Mouse (Mus musculus) MN1 (cell line): ENCODE results near the gene Tjp3.

ENCODE experiments used
- DNase-seq: peaks from one replicate; pipeline ENCODE4 v3.0.0-alpha.2; 2016; ENCODE audit warnings: low spot score

Gene Tjp3

DNA sequence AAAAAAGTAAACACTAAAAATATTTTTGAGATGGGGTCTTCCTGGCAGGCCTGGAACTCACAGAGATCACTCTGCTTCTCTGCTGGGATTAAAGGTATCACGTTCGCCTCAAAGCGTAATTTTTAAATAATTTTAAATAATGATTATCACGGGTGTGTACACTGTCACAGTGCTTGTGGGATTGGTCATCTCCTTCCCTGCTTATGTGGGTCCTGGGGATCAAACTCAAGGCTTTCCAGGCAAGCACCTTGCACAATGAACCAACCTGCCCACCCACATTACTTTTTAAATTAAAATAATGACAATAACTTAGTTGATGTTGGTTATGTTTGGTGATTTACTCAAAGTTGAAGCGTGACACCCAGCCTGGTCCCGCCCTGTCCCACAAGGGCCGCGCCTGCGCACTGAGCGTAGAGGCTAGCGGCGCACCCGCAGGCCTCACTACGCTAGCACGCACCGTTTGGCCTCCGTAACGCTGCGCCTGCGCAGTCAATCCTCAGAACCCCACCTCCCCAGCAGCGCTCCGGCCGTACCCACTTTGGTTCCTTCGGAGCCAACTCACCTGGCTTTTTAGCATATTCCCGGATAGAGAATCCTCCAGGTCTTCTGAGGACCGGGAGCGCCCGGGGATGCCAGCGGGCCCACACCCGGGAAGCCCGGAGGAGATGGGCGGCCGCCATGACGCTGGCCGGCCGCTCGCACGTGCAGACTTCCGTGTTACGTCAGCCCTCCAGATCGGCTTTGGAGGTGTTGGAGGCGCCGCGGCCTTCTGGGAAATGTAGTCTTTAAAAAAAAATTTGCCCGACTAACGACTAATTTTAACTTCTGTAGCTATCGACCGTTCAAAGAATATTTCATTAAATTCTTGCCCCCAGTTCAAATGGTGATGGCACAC is 24.9 kb downstream of the Tjp3 start, which contains the start of the genes Mrpl54 and Apba3:
Mrpl54 (minus strand) TSS at position 724 of the 895 bp plus-strand sequence.
Apba3 (plus strand) TSS at position 750 of the 895 bp plus-strand sequence.
- DNase-seq, result peak; percentile 98

DNA sequence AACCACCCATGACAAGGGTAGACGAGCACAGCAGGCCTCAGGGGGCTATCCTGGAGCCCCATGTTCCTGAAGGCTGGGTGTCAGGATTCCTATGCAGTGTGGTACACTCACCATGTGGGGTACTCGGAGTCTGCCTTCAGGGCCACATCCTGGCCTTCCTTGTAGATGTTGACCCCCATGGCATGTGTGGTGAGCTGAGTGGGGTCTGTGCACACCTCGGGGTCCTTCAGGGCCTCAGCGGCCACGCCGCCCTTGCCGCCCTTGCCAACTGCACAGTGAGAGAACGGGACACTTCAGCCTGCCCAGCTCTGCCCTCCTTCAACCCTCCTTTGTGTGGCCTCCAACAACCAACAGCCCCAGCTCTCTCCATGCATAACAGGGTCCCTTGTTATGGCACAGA is 25.8 kb downstream of the Tjp3 start:
- DNase-seq, result no peak

DNA sequence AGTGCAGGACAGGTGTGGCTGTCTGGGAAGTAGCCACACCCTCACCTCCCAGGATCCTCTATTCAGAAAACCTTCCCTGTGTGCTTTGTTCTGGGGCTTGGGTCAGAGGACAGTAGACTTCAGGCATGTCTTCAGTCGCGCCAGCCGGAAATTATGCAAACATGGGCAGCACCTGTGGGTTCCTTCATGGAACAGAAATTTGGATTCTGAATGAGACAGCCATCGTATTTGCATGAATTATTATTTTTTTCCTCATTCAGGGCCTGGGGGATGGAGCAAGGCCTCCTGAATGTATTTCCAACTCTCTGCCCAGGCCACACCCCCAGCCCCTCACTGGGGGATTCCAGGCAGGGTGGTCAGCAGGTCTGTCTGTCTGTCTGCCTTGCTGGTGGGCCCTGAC is 30.4 kb downstream of the Tjp3 start:
- DNase-seq, result no peak

DNA sequence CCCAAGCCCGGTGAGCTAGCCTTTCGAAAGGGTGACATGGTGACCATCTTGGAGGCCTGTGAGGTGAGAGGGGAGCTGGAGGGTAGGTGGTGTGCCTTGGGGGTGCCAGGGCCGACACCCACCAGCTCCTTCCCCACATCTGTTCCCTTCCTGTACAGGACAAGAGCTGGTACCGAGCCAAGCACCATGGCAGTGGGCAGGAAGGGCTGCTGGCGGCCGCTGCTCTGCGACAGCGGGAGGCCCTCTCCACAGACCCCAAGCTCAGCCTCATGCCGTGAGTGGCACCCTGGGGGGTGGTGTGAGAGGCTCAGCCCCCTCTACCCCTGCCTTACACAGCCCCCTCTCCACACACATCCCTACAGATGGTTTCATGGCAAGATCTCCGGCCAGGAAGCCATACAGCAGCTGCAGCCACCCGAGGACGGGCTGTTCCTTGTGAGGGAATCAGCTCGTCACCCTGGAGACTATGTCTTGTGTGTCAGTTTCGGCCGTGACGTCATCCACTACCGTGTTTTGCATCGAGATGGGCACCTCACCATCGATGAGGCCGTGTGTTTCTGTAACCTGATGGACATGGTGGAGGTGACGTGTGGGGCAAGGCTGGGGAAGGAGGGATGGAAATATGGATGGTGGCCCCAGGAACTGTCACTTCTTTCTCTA is 32.0 kb downstream of the Tjp3 start:
- peak; percentile 12 for DNase-seq

DNA sequence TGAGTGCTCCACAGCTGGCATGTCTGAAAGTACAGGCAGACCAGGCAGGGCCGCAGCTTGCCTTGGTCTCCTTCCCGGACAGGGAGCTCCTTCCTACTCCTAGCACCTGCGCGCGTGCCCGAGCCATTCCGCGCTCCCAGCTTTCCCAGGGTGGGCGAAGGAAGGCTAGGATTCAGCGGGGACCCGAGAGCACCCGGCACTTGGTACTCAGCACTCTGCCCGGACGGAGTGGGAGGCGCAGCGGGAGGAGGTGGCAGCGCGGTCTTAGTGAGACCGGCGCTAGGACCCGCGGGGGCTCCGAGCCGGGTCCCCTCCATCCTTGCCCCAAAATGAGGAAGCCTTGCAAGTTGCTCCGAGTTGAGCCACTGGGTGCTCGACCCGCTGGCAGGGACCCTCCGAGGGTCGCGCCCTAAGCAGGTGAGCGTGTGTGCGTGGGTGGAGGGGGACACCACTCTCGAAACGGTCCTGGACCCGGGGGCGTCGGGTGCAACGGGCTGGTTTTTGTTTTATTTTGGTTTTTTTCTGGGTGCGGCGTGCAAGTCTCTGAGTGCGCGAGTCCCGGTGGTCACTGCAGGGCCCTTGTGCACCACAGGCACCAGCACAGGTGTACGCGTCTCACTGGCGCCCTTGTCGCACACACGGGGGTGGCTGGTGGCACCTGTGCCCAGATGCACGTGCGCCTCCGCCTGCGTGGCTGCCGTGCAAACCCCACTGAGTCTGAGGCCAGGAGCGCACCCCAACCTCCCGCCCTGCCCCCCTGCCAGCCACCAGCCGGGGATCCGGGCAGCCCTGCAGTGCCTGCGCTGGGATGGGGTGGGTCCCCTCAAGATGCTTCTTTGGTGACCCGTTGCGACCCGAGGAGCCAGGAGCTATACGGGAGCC is 34.0 kb downstream of the Tjp3 start:
- DNase-seq, result no peak

DNA sequence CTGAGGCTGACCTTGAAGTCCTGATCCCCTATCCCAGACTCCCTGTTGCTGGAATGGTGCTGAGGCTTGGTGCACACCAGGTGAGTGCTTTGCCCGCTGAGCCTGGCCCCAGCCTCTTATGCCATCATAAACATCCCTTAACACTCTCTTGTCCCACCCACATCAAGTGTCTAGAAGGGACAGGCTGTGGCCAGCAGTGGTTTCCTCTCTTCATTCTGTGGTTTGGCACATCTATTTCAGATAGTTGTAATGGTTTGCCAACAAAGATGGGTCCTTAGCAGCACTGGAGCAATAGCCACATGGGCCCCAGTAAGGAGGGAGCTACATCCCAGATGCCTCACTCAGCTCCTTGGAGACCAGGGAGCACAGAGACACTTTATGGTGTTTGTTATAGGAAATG is 36.5 kb downstream of the Tjp3 start:
- DNase-seq, result no peak

DNA sequence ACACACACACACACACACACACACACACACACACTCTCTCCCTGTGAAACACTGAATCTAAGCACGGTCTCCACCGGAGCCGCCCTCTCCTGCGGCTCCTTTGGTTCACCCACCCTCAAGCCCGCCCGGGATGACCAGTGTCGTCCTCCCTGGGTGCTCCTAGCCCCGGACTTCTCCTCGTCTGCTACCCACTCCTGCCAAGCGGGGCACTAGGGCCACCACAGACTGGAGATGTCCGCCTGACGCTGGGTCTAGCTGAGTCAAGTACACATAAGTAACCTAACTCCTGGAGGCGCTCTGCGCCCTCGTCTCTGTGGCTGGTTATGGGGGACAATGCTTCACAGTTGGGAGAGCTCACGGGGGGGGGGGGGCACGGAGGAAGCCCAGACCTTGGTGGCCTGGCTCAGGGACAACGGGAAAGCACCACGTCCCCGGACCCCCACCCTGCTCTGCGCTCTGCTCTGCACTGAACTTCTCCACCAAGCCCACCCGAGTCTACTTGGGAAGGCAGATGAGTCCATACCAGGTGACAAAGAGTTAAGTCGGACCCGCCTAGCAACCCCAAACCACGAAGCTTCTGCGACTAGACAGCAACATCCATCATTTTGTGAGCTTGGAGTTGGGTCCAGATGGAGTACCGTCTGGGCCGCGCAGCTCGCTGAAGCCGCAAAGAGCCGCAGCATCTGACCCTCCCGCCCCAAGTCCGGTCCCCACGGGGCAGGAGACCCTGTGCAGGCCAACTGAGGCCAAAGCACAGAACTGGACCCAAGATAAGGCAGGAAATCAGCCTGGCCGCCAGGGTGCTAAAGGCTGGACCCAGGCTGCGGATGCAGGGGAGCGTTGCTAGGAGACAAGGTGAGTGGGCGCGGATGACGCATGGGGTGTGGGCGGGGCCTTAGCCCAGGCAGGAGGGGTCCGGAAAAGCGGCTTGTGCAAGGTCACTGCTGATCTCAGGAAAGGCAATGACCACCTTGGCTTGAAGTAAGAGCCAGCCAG is 38.7 kb downstream of the Tjp3 start, which contains the start of gene Matk:
Matk (plus strand) TSS at position 512 of the 996 bp plus-strand sequence.
- DNase-seq, result peak; percentile 32

DNA sequence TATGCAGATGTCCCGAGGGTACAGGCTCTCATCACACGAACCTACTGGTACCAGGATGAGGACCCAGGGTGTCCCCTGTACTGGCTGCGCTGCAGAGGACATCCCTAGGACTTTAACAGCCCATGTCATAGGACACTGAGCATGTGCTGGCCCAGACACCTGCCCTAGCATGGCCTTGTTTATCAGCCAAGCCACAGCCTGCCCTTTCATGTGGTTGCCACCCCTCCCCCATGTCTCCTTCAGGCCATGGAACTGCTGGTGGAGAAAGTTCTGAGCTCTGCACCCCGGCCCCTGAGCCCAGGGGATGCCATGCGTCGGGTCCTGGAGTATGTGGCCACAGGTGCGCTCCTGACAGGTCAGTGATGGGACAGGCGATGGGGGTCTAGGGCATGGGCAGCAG is 41.9 kb downstream of the Tjp3 start:
- DNase-seq, result no peak

DNA sequence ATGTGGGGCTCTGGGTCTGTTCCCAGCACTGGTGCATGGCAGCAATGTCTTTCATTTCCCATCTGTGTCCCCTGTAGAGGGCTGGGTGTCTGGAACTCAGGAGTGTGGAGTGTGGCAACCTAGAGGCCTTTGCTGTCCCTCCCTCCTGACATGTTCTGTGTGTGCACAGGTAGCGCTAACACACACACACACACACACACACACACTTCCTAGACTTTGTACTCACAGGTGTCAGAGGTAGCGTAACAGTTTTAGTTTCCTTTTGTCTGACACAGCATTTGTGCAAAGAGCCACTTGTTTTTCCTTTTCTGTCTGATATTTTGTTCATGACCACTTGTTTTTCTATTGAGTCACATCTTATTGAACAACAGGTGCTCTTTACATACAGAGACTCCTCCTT is 43.6 kb downstream of the Tjp3 start:
- no peak for DNase-seq

DNA sequence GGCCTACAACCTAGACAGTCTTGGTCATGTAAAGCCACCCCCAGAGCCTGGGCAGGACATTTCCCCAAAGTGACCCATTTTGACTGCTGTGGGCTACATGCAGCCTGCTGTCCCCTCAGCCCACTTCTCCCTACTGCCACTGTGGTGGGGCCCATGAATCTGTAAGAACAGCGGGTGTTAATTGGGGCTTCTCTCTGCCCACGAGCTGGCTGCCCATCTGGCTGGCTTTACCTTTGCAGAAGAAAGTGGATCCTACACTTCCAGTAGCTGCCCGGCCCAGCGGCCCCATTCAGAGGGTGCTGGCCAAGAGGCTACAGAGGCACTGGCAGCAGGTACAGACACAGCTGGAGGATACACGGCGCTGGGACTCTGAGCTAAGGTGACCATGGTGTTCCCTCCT is 46.2 kb downstream of the Tjp3 start:
- no peak for DNase-seq

DNA sequence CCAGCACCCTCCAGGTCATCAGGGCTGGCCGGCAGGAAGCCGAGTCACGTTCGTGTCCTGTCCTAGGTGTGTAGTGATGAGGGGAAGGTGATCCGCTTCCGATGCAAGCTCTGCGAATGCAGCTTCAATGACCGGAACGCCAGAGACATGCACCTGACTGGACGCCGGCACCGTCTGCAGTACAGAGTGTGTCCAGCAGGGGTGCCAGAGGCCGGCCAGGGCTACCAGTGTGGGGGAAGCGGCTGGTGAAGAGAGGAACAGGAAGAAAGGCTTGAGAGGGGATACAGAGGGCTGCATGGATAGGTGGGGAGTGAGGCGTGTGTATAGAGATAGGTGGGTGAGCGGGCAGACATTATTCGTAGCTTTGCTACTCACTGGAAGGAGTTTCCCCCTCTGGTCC is 46.8 kb downstream of the Tjp3 start:
- peak; percentile 45 for DNase-seq

DNA sequence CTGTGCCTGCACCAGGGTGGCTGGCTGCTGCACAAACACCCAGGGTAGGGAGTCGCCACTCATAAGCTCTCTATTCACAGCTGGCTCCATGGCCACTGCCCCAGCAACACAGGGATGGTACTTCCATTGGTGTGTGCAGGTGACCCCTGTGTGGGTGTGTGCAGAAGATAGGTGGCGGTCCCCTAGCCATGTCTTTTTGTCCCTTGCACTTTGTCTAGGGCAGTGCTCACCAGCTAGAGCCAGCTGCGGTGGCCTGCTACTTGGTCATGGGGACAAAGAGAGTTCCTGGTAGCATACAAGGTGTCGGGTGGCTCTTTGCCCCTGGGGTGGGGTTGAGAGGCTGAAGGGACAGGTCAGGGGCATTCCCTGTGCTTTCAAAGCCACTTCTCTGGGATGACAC is 47.2 kb downstream of the Tjp3 start:
- no peak for DNase-seq

DNA sequence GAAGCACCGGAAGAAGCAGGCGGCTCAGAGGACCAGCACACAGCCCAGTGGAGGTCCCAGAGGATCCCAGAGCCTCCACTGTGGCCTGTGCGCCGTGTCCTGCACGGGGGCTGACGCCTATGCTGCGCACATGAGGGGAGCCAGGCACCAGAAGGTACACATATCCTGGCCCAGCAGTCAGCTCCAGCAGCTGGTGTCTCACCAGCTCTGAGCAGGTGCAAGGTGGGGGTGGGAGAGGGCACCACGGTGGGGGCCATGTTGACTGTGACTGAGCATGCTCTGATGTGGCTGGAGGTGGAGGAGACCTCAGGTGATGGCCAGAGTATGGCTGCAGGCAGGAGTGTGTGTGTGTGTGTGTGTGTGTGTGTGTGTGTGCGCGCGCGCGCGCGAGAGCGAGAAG is 49.4 kb downstream of the Tjp3 start:
- DNase-seq, result no peak

DNA sequence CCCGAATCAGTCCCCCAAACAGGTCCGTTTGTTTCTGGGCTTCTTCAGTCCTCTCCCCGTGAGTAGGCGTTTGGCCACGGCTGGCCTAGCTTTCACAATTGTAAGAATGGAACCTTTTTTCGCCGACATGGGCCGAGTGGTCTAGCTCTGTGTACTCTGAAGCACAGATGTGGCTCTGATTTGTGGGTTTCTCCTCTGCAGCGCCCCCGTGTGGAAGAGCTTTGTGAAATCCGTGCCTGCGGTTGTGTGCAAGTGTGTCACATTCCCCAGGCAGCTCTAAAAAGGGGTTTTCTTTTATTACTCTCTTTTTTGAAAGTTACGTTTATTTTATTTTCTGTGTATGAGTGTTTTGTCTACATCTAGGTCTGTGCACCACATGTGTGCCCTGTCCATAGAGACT is 50.5 kb downstream of the Tjp3 start:
- DNase-seq, result peak; percentile 27

DNA sequence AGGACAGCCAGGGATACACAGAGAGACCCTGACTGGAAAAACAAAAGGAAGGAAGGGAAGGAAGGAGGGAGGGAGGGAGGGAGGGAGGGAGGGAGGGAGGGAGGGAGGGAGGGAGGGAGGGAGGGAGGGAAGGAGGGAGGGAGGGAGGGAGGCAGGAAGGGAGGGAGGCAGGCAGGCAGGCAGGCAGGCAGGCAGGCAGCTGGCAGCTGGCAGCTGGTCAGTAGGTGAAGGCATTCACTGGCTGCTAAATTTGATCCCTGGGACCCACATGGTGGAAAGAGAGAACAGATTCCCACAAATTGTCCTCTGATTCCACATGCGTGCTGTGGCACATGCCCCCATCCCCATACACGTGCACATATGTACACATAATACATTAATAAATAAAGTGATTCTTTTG is 52.8 kb downstream of the Tjp3 start:
- DNase-seq, result no peak

DNA sequence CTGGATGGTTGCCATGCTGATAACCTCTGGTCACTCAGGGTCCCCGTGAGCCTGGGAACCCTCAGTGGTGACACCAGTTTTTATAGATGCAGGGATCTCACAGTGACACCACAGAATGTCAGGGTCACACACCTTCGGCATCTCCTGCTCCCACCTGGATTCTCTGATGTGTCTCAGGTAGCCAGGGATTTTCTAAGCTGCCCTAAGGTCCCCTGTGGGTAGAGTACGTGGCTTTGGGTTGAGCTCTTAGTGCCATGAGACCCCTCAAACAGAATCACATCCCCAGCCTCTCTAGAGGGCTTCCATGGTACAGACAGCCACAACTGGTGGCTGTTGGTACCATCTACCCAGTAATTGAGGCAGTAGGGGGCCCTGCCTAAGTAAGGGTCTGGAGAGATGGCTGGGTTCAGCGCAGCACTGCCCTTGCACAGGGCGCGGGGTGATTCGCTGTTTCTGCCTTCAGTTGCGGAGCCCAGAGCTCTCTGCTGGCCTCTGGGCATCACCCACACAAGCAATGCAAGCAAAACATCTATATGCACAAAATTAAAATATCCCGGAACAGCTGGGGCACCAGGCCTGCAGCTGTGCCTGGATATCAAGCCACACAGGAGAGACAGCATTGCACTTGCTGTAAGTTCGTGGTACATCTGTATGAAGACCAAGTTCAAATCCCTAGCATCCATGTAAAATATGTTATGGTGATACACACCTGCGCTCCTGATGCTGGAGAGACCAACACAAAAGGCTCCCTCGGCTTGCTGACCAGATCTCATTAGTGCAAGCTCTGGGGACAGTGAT is 54.7 kb downstream of the Tjp3 start:
- no peak for DNase-seq

DNA sequence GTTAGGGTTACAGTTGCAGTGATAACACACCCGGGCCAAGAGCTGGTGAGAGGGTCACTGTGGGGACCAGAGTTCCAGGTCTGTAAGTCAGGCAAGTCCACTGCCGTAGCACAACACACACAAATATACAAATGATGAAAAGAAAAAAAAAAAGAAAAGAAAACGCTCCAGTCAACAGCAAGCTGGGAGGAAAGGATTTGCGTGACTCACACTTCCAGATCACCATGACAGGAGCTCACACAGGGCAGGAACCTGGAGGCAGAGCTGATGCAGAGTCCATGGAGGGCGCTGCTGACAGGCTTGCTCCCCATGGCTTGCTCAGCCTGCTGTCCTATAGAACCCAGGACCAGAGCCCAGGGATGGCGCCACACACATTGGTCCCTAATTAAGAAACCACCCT is 57.2 kb downstream of the Tjp3 start:
- DNase-seq, result peak; percentile 61

DNA sequence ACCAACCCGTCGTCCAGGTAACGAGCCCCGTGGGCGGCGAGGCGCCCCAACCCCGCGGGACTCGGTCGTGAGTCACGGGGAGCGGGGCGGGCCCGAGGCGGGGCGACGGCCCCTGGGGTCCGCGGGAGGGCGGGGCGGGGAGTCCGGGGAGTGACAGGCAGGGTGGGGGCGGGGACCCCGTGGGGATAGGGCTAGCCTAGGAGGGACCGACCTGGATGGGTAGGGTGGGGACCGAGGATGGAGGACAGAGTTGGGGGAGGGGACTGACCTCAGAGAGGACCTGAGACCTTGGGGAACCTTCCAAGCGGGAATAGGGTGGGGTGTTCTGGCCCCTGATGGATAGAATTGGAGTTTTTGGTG is 58.2 kb downstream of the Tjp3 start:
- DNase-seq, result no peak

DNA sequence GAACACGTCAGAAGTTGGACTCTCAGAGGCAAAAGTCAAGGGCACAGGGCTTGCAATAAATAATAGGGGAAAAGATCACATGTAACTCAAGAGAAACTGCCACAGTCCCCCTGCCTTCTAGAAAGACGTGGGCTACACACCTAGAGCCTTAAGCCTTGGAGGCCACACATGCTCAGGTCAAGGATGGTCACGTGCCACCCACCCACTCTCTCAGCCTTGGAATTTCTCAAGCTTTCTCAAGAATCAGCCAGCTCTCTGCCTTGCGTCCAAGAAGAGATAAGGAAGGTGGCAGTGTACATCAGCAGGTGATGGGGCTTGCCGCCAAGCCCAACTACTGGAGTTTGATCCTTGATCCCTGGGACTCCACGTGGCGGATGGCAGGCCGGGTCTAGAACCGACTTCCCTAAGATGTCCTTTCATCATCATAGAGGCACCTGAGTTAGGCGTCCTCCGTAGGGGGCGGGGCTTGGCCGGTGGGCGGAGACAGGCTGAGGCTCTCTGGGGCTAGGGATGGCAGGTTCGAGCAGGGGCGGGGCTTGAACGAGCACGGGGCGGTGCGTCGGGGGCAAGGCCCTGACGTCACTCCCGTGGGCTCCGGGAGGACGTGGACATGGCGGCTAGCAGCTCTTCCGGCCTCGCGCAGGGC is 58.7 kb downstream of the Tjp3 start, which contains the start of gene Zfr2:
Zfr2 (plus strand) TSS at position 576 of the 646 bp plus-strand sequence.
- peak; percentile 96 for DNase-seq

DNA sequence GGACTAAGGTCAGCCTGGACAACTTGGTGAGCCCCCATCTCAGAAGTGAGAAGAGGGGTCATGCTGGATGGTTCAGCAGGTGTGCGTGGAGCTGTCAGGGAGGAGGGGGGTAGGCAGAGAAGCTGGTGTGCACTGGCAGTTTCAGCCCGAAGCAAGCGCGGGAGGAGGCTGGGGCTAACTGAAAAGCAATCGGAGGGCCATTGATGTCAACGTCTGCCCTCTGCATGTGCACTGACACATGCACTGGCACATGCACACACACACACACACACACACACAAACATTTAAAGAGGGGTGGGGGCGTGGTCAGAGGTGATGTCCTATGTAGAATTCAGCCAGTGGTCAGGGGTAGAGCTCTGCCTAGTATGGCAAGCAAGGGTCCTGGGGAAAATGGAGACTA is 59.9 kb downstream of the Tjp3 start:
- DNase-seq, result no peak
